Mouse (Mus musculus): Measurements from ENCODE around the gene Zkscan3.

- no peak for TF ChIP-seq TAL1 (IDR thresholded peaks at IDR 0.05; ENCODE audit: low read length)
- TF ChIP-seq GATA1 (IDR thresholded peaks at IDR 0.05; ENCODE audit: low read length): no peak
Measured at GRCm38 (mm10) chr13:21401166-21401565, 1.4 kb downstream of the Zkscan3 start.
